Mouse (Mus musculus): ENCODE results near the gene Btbd11. TPM values are rescaled to one million over a fixed set of nuclear protein-coding genes. Genes with fewer than 3 reads are reported as not detected.

Btbd11 gene
- total and polyA plus RNA-seq, 2 experiments: 0.55 to 0.92 TPM

GRCm38 (mm10) chr10:85512808-85513207 lies 126.2 kb downstream of the Btbd11 start:
- 64% methylated on average over 5 of the region's 5 CpGs for WGBS
- no peaks in the 10 kb centered on the region for H3K79me2 ChIP-seq (ENCODE audit: control insufficient read depth, insufficient read depth, low read length)
- H3K9ac ChIP-seq (ENCODE audit: low read depth, low read length): no peak overlapping the region
- no peaks in the 10 kb centered on the region for H3K36me3 ChIP-seq (ENCODE audit: control insufficient read depth, insufficient read depth, low read length)
- H3K27me3 ChIP-seq (ENCODE audit: control insufficient read depth, insufficient read depth, low read length): no peaks in the 10 kb centered on the region
- TF ChIP-seq POLR2A (IDR thresholded peaks at IDR 0.05; ENCODE audit: extremely low read depth, insufficient read depth, low read length) (no peak), CTCF (IDR thresholded peaks at IDR 0.05; ENCODE audit: low read depth, low read length) (no peak)
- H3K27ac ChIP-seq (replicated peaks; ENCODE audit: insufficient read depth, low read depth, low read length): no peak overlapping the region
- no peak overlapping the region for H3K4me3 ChIP-seq (ENCODE audit: insufficient read depth, low read depth, low read length)
- DNase-seq (ENCODE audit: extremely low read depth, low read depth, low spot score): no peak
- H3K4me1 ChIP-seq (ENCODE audit: control insufficient read depth, insufficient read depth, low read length): no peaks in the 10 kb centered on the region

DNA sequence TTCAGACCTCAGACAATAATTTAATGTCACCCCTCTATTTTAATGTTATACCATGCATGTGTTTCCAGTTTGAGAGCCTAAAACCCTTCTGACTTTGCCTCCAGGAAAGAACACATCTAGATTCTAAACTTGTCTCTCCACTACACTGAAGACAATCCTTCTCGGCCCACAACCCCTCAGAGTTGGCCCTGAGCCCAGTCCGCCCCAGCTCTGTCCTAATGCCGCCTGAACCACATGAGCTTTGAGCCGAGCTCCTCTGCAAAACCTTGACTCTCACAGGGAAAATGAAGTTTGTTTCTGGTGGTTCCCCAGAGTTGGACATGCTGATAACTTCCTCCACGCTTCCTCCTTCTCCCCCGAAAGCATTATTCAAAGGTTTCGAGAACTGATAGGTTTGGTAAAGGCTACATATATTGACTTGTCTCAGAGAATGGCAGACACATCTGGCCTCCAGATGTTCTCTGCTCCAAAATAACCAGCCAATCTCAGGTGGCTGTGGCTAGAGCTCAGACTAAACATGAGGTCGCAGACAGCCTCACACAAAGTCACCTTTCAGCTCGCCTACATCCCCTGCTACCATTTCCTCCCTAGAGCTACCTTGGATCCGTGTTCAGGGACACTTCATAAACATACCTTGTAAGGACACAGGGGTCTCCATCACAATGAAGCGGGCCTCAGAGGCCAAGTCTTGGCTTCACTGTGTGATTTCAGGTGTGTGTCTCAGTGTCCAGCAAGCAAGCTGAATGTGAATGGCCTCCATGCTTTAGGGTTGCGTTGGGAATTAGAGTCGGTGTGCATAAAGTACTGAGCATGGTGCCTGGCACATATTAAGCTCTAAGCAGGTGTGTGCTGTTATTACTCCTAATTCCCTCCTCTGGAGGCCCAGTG lies 130.9 kb downstream of the Btbd11 start:
- Histone ChIP-seq H3K27ac (replicated peaks; ENCODE audit: insufficient read depth, low read depth, low read length) (no peak overlapping the region), H3K4me3 (ENCODE audit: insufficient read depth, low read depth, low read length) (no peak overlapping the region), H3K4me1 (ENCODE audit: control insufficient read depth, insufficient read depth, low read length) (no peaks in the 10 kb centered on the region), H3K27me3 (ENCODE audit: control insufficient read depth, insufficient read depth, low read length) (no peaks in the 10 kb centered on the region), H3K9ac (ENCODE audit: low read depth, low read length) (no peak overlapping the region), H3K36me3 (ENCODE audit: control insufficient read depth, insufficient read depth, low read length) (no peaks in the 10 kb centered on the region), H3K79me2 (ENCODE audit: control insufficient read depth, insufficient read depth, low read length) (no peaks in the 10 kb centered on the region)
- no peak for DNase-seq (ENCODE audit: extremely low read depth, low read depth, low spot score)
- 80% methylated on average over 13 of the region's 13 CpGs for WGBS
- TF ChIP-seq CTCF (IDR thresholded peaks at IDR 0.05; ENCODE audit: low read depth, low read length) (no peak), POLR2A (IDR thresholded peaks at IDR 0.05; ENCODE audit: extremely low read depth, insufficient read depth, low read length) (no peak)

- WGBS: 90% methylated on average over 6 of the region's 6 CpGs
- Histone ChIP-seq H3K36me3 (ENCODE audit: control insufficient read depth, insufficient read depth, low read length) (no peaks in the 10 kb centered on the region), H3K9ac (ENCODE audit: low read depth, low read length) (no peak overlapping the region), H3K4me3 (ENCODE audit: insufficient read depth, low read depth, low read length) (no peak overlapping the region), H3K79me2 (ENCODE audit: control insufficient read depth, insufficient read depth, low read length) (no peaks in the 10 kb centered on the region), H3K27me3 (ENCODE audit: control insufficient read depth, insufficient read depth, low read length) (no peaks in the 10 kb centered on the region), H3K4me1 (ENCODE audit: control insufficient read depth, insufficient read depth, low read length) (no peaks in the 10 kb centered on the region), H3K27ac (replicated peaks; ENCODE audit: insufficient read depth, low read depth, low read length) (no peak overlapping the region)
- TF ChIP-seq CTCF (IDR thresholded peaks at IDR 0.05; ENCODE audit: low read depth, low read length) (no peak), POLR2A (IDR thresholded peaks at IDR 0.05; ENCODE audit: extremely low read depth, insufficient read depth, low read length) (no peak)
- DNase-seq (ENCODE audit: extremely low read depth, low read depth, low spot score): no peak
Measured at GRCm38 (mm10) chr10:85518111-85518409, 131.4 kb downstream of the Btbd11 start.

DNA sequence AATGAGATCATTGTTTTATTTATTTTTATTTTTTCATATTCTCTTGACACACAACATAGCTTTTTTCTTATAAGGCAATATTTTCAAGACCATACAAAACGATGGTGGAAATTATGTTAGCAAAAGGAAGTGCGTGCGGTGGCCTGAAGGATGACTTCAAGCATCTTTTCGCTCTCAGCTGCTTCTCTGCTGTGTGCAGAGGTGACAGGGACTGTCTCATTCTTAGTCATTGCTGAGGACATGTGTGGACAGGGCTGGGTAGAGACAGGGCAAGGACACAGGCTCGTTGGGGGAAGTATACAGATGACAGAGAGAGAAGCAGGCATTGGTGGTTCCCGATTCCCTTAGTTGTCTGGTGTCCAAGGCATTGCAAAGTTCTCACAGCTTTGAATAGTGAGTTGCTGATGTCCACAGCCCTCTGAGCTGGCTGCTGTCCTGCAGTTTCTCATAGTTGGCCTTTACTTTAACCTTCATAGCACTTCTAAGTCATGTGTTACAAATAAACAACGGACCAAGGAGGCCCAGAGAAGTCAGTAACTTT lies 135.7 kb downstream of the Btbd11 start:
- 78% methylated on average over 7 of the region's 7 CpGs for WGBS
- Histone ChIP-seq H3K4me1 (ENCODE audit: control insufficient read depth, insufficient read depth, low read length) (no peaks in the 10 kb centered on the region), H3K79me2 (ENCODE audit: control insufficient read depth, insufficient read depth, low read length) (no peaks in the 10 kb centered on the region), H3K36me3 (ENCODE audit: control insufficient read depth, insufficient read depth, low read length) (no peaks in the 10 kb centered on the region), H3K4me3 (ENCODE audit: insufficient read depth, low read depth, low read length) (no peak overlapping the region), H3K27ac (replicated peaks; ENCODE audit: insufficient read depth, low read depth, low read length) (no peak overlapping the region), H3K9ac (ENCODE audit: low read depth, low read length) (no peak overlapping the region), H3K27me3 (ENCODE audit: control insufficient read depth, insufficient read depth, low read length) (no peaks in the 10 kb centered on the region)
- TF ChIP-seq CTCF (IDR thresholded peaks at IDR 0.05; ENCODE audit: low read depth, low read length): no peak
- no peak for TF ChIP-seq POLR2A (IDR thresholded peaks at IDR 0.05; ENCODE audit: extremely low read depth, insufficient read depth, low read length)
- no peak for DNase-seq (ENCODE audit: extremely low read depth, low read depth, low spot score)

- Histone ChIP-seq H3K4me1 (ENCODE audit: control insufficient read depth, insufficient read depth, low read length) (no peaks in the 10 kb centered on the region), H3K27me3 (ENCODE audit: control insufficient read depth, insufficient read depth, low read length) (no peaks in the 10 kb centered on the region), H3K9ac (ENCODE audit: low read depth, low read length) (no peak overlapping the region), H3K4me3 (ENCODE audit: insufficient read depth, low read depth, low read length) (no peak overlapping the region), H3K36me3 (ENCODE audit: control insufficient read depth, insufficient read depth, low read length) (no peaks in the 10 kb centered on the region), H3K79me2 (ENCODE audit: control insufficient read depth, insufficient read depth, low read length) (no peaks in the 10 kb centered on the region), H3K27ac (replicated peaks; ENCODE audit: insufficient read depth, low read depth, low read length) (no peak overlapping the region)
- 59% methylated on average over 7 of the region's 7 CpGs for WGBS
- no peak for DNase-seq (ENCODE audit: extremely low read depth, low read depth, low spot score)
- TF ChIP-seq CTCF (IDR thresholded peaks at IDR 0.05; ENCODE audit: low read depth, low read length): no peak
- TF ChIP-seq POLR2A (IDR thresholded peaks at IDR 0.05; ENCODE audit: extremely low read depth, insufficient read depth, low read length): no peak
Measured at GRCm38 (mm10) chr10:85525267-85526015, 138.8 kb downstream of the Btbd11 start.

Data from liver, adult 2 months (tissue).